Mouse (Mus musculus): Measurements from ENCODE around the gene Fmo3. TPM values are rescaled to one million over a fixed set of nuclear protein-coding genes. Genes with fewer than 3 reads are reported as not detected.

Gene Fmo3
- polyA plus RNA-seq, 1 experiment from 2014 or later, result not detected

GRCm38 (mm10) chr1:162946837-162947558, 37.3 kb downstream of the Fmo3 start:
- Histone ChIP-seq H3K9ac (no peak overlapping the region), H3K4me1 (replicated peaks) (peaks cover 11% of the 10 kb centered on the region), H3K36me3 (no peaks in the 10 kb centered on the region), H3K27me3 (no peaks in the 10 kb centered on the region), H3K9me3 (no peaks in the 10 kb centered on the region), H3K27ac (replicated peaks) (no peak overlapping the region), H3K4me2 (no peak overlapping the region), H3K4me3 (no peak overlapping the region)
- WGBS, result 60% methylated on average over 4 of the region's 4 CpGs
- 0 out of 2 replicates have a peak, but pooled peaks have one; percentile 47 for ATAC-seq (ENCODE audit: low read depth)

GRCm38 (mm10) chr1:162943700-162944099, 40.6 kb downstream of the Fmo3 start:
- Histone ChIP-seq H3K4me1 (replicated peaks) (peaks cover 11% of the 10 kb centered on the region), H3K9ac (no peak overlapping the region), H3K36me3 (no peaks in the 10 kb centered on the region), H3K27ac (replicated peaks) (no peak overlapping the region), H3K27me3 (no peaks in the 10 kb centered on the region), H3K4me3 (no peak overlapping the region), H3K4me2 (no peak overlapping the region), H3K9me3 (no peaks in the 10 kb centered on the region)
- WGBS, result 68% methylated on average over 6 of the region's 6 CpGs
- no peak for ATAC-seq (ENCODE audit: low read depth)

GRCm38 (mm10) chr1:162938696-162939351, 45.5 kb downstream of the Fmo3 start:
- no peaks in the 10 kb centered on the region for H3K27me3 ChIP-seq
- no peaks in the 10 kb centered on the region for H3K36me3 ChIP-seq
- no peak overlapping the region for H3K4me3 ChIP-seq
- no peak overlapping the region for H3K4me2 ChIP-seq
- H3K27ac ChIP-seq (replicated peaks), result no peak overlapping the region
- H3K9ac ChIP-seq, result no peak overlapping the region
- no peaks in the 10 kb centered on the region for H3K9me3 ChIP-seq
- WGBS, result 81% methylated on average over 4 of the region's 4 CpGs
- H3K4me1 ChIP-seq (replicated peaks), result no peaks in the 10 kb centered on the region
- ATAC-seq (ENCODE audit: low read depth), result no peak

GRCm38 (mm10) chr1:162937970-162938695, 46.2 kb downstream of the Fmo3 start:
- Histone ChIP-seq H3K9me3 (no peaks in the 10 kb centered on the region), H3K9ac (no peak overlapping the region), H3K4me2 (no peak overlapping the region), H3K4me3 (no peak overlapping the region), H3K27ac (replicated peaks) (no peak overlapping the region), H3K4me1 (replicated peaks) (no peaks in the 10 kb centered on the region), H3K27me3 (no peaks in the 10 kb centered on the region), H3K36me3 (no peaks in the 10 kb centered on the region)
- ATAC-seq (ENCODE audit: low read depth), result no peak
- 83% methylated on average over 5 of the region's 5 CpGs for WGBS

GRCm38 (mm10) chr1:162937415-162937814, 46.9 kb downstream of the Fmo3 start, which contains the start of gene Fmo6:
Gene Fmo6 (minus strand): TSS chr1:162937515.
- H3K36me3 ChIP-seq, result no peaks in the 10 kb centered on the region
- no peaks in the 10 kb centered on the region for H3K9me3 ChIP-seq
- ATAC-seq (ENCODE audit: low read depth), result no peak
- no peak within 1 kb of the TSS for H3K4me3 ChIP-seq
- no peak within 1 kb of the TSS for H3K4me2 ChIP-seq
- H3K27ac ChIP-seq (replicated peaks), result no peak within 1 kb of the TSS
- 88% methylated on average over 6 of the region's 6 CpGs for WGBS
- H3K9ac ChIP-seq, result no peak within 1 kb of the TSS
- H3K4me1 ChIP-seq (replicated peaks), result no peaks in the 10 kb centered on the region
- no peaks in the 10 kb centered on the region for H3K27me3 ChIP-seq

- Histone ChIP-seq H3K4me1 (replicated peaks) (no peaks in the 10 kb centered on the region), H3K9me3 (no peaks in the 10 kb centered on the region), H3K27me3 (no peaks in the 10 kb centered on the region), H3K4me2 (no peak overlapping the region), H3K4me3 (no peak overlapping the region), H3K36me3 (no peaks in the 10 kb centered on the region), H3K27ac (replicated peaks) (no peak overlapping the region), H3K9ac (no peak overlapping the region)
- 75% methylated on average over 4 of the region's 4 CpGs for WGBS
- ATAC-seq (ENCODE audit: low read depth), result no peak
These were observed 49.8 kb downstream of the Fmo3 start for GRCm38 (mm10) chr1:162934374-162935012.

GRCm38 (mm10) chr1:162932386-162932785, 51.9 kb downstream of the Fmo3 start:
- no peak overlapping the region for H3K4me3 ChIP-seq
- no peak overlapping the region for H3K4me2 ChIP-seq
- no peak overlapping the region for H3K9ac ChIP-seq
- H3K36me3 ChIP-seq, result no peaks in the 10 kb centered on the region
- whole genome bisulfite sequencing, result 88% methylated on average over 4 of the region's 4 CpGs
- no peak overlapping the region for H3K27ac ChIP-seq (replicated peaks)
- no peak for ATAC-seq (ENCODE audit: low read depth)
- H3K9me3 ChIP-seq, result no peaks in the 10 kb centered on the region
- no peaks in the 10 kb centered on the region for H3K4me1 ChIP-seq (replicated peaks)
- H3K27me3 ChIP-seq, result no peaks in the 10 kb centered on the region

- Histone ChIP-seq H3K9me3 (no peaks in the 10 kb centered on the region), H3K27ac (replicated peaks) (no peak overlapping the region), H3K9ac (no peak overlapping the region), H3K4me2 (no peak overlapping the region), H3K27me3 (no peaks in the 10 kb centered on the region), H3K36me3 (no peaks in the 10 kb centered on the region), H3K4me1 (replicated peaks) (no peaks in the 10 kb centered on the region), H3K4me3 (no peak overlapping the region)
- ATAC-seq (ENCODE audit: low read depth), result no peak
- WGBS, result 84% methylated on average over 5 of the region's 5 CpGs
These were observed 52.4 kb downstream of the Fmo3 start for GRCm38 (mm10) chr1:162931880-162932279.

- WGBS, result 84% methylated on average over 4 of the region's 4 CpGs
- ATAC-seq (ENCODE audit: low read depth), result no peak
- no peaks in the 10 kb centered on the region for H3K27me3 ChIP-seq
These were observed 52.9 kb downstream of the Fmo3 start for GRCm38 (mm10) chr1:162931310-162931875.

GRCm38 (mm10) chr1:162930631-162931030, 53.7 kb downstream of the Fmo3 start:
- Histone ChIP-seq H3K36me3 (no peaks in the 10 kb centered on the region), H3K4me1 (replicated peaks) (no peaks in the 10 kb centered on the region), H3K4me2 (no peak overlapping the region), H3K9ac (no peak overlapping the region), H3K27me3 (no peaks in the 10 kb centered on the region), H3K27ac (replicated peaks) (no peak overlapping the region), H3K9me3 (no peaks in the 10 kb centered on the region), H3K4me3 (no peak overlapping the region)
- 84% methylated on average over 2 of the region's 2 CpGs for WGBS
- no peak for ATAC-seq (ENCODE audit: low read depth)

More at GRCm38 (mm10) chr1:162931310-162931875, 52.9 kb downstream of the Fmo3 start:
- H3K4me2 ChIP-seq, result no peak overlapping the region
- H3K9me3 ChIP-seq, result no peaks in the 10 kb centered on the region
- H3K9ac ChIP-seq, result no peak overlapping the region
- no peaks in the 10 kb centered on the region for H3K36me3 ChIP-seq
- H3K4me1 ChIP-seq (replicated peaks), result no peaks in the 10 kb centered on the region
- H3K27ac ChIP-seq (replicated peaks), result no peak overlapping the region
- H3K4me3 ChIP-seq, result no peak overlapping the region

GRCm38 (mm10) chr1:162929146-162929545, 55.2 kb downstream of the Fmo3 start:
- Histone ChIP-seq H3K9ac (no peak overlapping the region), H3K4me3 (no peak overlapping the region), H3K4me2 (no peak overlapping the region), H3K36me3 (no peaks in the 10 kb centered on the region), H3K4me1 (replicated peaks) (no peaks in the 10 kb centered on the region), H3K9me3 (no peaks in the 10 kb centered on the region), H3K27ac (replicated peaks) (no peak overlapping the region), H3K27me3 (no peaks in the 10 kb centered on the region)
- WGBS, result 91% methylated on average over 3 of the region's 3 CpGs
- no peak for ATAC-seq (ENCODE audit: low read depth)

All from neural tube, embryonic 13.5 days (tissue).